Mouse (Mus musculus) thymus, postnatal 0 days (tissue): ENCODE results near the gene Fpr2. TPM values are rescaled to one million over a fixed set of nuclear protein-coding genes. Genes with fewer than 3 reads are reported as not detected.
A peak's percentile ranks its signal among the peaks of the same experiment; 100 is the strongest.
"Not testable (repeated sequence)": the region's sequence is repeated elsewhere in the genome, so short reads cannot be mapped to it uniquely, and the experiment has no call there.

Experiments
- DNase-seq: peaks from one replicate; pipeline ENCODE4 v3.0.0-alpha.2; 2015; ENCODE audit warnings: low spot score
- polyA plus RNA-seq: library from polyadenylated mRNA; unstranded; fragments of >200 nt; fragmentation: Nextera tagmentation; extraction: Ambion mirVana; gene quantifications from 2 replicates; pipeline ENCODE4 v1.2.1, GENCODE M21; 2015

The Fpr2 gene
- polyA plus RNA-seq, result 0.22 and 0.34 TPM in 2 replicates

DNA sequence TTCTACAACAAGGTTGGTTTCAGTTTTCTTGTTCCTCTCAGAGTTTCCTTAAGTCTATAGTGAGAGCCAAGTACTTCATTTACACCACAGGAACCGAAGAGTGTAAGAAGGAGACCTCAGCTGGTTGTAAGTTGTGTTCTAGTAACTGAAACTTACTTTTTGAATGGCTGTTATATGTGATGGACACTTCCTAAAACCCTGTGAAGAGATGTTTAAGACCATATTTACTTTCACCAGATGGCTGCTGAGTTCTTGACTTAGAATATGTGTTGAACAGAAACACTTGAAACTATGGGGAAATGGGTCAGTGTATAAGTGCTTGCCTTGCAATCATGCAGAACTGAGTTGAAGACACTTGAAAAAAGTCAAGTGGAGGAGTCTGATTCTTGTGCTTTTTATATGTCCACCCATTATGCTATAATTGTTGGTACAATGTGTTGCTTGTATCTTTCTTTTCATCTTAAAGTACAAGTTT lies at the start of gene Fpr2, which contains the start of gene Fpr3:
Fpr2 (plus strand) TSS at position 51 of the 475 bp plus-strand sequence.
Fpr3 (plus strand) TSS at position 79 of the 475 bp plus-strand sequence.
- no peak for DNase-seq

DNA sequence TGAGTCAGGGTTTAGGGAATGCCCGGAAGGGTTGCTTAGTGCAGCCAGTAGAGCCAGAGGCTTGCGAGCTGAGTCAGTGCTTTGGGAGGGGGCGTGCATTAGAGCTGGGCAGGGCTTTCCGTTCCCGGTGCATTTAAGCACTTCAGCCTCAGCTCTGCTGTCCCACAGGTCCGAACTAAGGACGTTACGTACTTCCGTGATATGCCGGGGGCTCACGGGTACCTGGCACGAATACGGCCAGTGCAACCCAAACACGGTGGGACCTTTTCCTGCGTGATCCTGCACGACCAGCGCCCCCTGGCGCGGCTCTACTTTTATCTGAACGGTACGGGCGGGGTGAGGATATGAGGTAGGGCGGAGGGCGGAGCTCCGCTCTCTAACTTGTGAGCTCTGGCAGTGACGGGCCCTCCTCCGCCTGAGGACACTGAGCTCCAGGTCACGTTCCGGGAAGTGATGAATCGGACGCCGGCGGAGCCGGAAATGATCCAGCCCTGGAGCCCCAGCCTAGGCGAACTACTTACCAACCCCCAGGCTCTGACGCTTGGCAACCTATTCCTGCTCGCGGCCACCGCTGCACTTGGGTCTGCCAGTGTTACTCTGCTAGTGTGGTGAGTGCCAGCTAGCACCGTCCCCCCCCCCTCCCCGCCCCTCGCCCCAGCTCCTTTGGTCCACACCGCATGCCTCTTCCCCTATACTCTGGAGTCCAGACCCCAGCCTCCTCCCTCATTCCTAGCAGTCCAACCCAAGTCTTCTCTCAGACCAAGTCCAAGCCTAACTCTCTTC lies 49.5 kb upstream of the Fpr2 start:
- peak; percentile 96 for DNase-seq

- no peak for DNase-seq
Observed at GRCm38 (mm10) chr17:17839276-17839675, 48.3 kb upstream of the Fpr2 start.

- no peak for DNase-seq
Observed at GRCm38 (mm10) chr17:17840796-17841195, 46.8 kb upstream of the Fpr2 start.

DNA sequence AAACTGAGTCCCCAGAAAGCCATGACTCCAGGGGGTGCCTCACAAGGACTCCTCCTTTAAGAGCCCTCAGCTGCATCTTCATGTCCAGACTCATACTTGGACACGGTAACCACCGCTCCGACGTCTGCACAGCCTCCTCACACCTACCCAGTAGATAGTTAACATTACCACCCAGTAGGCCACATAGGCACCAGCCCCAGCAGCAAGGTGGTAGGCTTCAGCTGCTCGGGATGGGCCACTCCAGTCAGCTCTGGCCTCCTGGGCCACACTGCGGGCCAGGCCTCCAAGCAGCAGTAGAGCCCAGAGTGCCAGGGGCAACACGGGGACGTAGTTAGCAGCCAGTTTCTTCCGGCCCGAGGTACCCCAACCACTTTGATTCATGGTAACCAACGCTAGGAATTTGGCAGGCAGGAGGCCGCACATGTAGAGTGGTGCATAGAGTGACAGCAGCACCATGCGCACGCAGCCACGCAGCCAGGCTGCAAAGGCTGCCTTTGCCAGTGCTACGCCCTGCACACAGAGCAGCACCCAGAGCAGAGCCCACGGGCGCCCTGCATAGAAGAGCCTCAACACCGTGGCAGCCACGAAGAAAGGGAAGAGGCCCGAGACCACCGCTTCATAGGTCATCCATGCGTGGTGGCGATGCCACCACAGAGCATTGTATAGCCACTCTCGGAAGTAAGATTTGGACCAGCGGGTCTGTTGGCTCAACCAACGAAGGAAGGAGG lies 43.9 kb upstream of the Fpr2 start:
- DNase-seq, result no peak

DNA sequence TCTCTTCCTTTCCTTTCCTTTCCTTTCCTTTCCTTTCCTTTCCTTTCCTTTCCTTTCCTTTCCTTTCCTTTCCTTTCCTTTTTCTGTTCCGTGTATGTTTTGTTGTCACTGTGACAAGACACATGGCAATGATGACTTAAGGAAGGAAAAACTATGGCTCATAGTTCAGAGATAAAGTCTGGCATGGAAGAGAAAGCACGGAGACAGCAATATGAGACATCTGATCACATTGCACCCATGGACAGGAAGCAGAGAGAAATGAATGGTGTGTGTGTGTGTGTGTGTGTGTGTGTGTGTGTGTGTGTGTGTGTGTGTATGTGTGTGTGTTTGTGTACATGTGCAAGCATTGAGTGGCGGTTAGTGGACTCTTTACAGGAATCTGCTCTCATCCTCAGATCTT lies 43.0 kb upstream of the Fpr2 start:
- DNase-seq, result not testable (repeated sequence)

DNA sequence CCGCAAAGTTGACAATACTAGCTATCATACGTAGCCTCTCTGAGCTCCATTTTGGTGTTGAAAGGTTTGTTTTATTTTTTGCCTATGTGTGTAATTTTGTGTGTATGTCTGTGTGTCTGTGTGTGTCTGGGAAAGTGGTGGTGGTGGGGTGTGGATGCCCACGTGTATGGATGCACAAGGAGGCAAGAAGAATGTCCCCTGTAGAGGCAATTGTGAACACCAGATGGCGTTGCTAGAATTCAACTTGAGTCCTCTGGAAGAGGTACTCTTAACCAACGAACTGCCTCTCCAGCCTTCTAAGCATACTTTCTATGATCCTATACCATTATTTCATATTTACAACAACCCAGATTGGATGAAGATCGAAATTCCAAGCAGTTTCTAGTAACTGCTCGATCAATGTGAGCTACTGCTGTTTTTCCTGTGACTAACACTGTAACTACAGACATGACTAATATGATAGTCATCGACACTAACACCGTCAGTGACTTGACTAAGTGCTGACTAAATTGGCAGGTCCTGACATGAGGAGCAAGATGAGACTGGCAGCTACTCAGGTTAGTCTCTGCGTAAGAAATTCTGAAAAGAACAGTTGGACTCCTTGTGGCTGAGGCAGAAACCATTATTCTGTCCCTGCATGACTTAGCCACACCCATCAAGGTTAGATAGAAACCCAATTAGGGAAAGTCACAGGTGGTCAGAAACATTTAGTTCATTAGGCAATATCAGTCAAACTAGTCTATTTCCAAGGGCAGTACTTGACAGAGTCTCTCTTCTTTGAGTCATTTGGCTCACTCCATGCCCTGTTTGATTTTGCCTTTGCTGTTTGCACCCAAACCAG lies 42.2 kb upstream of the Fpr2 start:
- DNase-seq, result no peak

DNA sequence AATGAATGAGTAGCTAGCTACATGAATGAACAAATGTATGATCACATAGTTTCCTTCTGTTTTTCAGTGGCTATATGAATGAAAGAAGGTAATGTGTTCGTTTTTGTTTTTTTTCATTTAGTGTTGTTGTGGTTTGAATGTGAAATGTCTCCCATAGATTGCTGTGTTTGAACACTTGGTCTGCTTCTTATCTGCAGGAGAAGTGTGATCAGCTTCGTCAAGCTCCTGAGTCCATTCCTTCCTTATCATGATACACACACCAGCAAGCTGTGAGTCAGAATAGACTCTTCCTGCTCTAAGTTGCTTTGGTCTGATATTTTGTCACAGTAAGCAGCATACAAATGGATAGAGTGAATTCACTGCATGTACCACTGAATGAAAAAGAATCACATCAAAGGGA lies 38.6 kb upstream of the Fpr2 start:
- DNase-seq, result no peak

DNA sequence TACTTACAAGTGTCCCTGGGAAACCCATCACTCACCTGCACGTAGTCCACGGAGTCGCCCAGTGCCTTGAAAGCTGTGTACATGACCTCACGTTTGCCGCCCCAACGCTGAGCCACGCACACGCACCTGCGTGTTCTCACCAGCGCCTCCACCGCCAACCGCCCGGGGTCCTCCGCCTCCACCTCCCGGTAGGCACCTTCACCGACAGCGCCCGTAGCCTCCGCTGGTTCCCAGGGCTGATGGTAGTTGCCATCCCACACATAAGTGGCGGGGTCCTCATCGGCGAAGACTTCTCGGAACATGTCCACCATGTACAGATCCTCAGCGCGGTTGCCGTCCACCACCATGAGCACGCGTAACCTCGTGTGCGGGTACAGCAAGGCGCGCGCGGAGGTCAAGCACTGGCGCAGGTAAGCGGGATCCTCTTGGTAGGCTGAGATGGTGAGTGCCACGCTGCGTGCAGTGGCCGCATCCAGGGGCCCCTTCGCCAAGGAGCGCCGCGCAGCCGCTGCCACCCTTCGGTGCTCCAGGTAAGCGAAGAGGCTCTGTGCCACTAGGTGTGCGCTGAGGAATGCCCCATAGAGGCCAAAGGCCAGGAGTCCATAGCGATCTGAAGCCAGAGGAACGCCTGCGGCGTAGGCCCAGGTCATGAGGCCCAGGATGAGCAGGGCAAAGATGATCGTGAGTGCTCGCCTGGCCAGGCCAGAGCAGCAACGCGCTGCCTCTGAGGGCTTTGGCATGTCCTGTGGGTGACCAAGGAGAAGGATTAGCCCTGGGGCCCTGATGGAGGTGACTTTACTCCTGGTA lies 37.5 kb upstream of the Fpr2 start:
- DNase-seq, result no peak

DNA sequence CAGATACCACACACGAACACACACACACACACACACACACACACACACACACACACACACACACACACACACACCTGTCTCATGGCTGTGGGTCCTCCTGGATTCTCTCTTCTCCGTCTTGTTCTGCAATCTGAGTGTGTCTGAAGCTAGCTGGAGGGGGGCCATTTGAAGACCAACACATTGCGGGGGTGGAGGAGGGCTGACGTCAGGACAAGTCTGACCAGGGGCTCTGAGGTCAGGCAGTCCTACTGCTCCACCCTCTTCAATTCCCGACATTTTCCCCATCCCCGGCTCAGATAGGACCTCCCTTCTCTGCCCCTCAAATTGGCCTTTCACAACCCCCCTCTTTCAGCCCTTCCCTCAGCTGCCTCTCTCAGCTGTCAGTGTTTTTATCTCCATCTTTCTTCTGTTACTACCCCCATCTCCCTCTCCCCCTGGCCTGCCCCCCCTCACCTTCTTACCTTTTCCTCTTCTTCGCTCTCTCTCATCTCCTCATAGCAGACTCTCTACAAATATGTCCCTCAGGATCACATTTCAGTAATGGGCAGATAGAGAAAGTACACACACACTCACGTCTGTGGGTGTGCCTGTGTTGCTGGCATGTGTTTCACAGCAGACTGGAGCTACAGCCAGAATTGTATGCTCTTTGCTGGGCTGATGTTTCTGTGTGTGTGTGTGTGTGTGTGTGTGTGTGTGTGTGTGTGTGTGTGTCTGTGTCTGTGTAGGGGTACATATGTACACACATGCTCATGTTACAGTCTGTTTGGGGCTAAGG lies 32.4 kb upstream of the Fpr2 start, which contains the start of gene Has1:
Has1 (minus strand) TSS at position 142 of the 775 bp plus-strand sequence.
- no peak for DNase-seq

- no peak for DNase-seq
Observed at GRCm38 (mm10) chr17:17856612-17857011, 31.0 kb upstream of the Fpr2 start.

DNA sequence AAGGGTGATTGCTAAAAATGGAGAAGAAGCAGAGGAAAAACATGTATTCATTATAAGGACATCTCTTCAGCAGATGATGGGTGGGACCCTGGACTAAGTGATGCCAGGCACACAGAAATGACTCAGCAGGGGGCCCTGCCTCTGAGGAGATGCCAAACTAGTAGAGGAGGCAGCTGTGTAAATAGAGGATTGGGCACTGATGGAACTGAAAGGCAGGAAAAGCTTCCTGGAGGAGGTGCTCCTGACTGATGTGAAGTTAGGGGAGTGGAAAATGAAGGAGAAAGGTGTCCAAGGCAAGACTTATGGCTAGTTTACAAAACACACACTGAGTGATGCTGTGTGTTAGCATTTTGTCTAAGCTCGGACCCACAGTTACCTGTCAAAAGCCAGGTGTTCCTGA lies 30.2 kb upstream of the Fpr2 start:
- DNase-seq, result no peak

DNA sequence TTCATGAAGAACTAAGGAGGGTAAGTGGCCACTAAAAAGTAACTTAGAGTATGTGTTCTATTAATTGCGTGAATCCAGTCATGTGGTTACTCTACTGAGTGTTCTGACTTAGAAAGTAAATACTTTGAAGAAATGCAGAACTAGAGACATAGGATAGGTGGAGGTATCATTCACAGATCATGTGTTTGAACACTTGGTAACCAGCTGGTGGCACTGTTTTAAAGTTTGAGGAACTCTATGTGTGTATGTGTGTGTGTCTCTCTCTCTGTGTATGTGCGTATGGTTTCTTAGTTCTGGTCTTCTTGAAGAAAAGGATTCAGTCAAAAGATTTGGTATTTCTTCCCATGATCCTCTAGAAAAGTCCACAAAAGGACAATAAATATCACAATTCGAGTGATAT lies 27.5 kb upstream of the Fpr2 start:
- DNase-seq, result no peak

GRCm38 (mm10) chr17:17862360-17862759 lies 25.3 kb upstream of the Fpr2 start:
- DNase-seq, result no peak

DNA sequence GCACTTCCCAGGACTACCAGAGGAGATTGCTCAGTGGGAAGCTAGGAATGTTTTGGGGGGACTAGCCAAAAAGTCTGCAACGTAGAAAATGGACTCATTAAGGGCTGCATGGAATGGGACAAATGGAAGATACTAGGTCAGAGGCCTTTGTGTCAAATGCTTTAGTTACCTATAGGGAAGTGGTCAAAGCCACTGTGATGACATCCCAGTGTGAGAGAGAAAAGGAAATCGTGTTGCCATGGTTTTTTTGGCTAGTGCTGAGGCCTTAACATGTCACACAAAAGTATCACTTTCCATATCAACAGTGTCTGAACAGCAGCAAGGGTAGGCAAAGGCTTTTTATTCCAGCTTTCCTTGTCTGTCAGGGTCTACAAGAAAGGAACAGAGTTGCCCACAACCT lies 22.5 kb upstream of the Fpr2 start:
- DNase-seq, result no peak

- no peak for DNase-seq
Observed at GRCm38 (mm10) chr17:17866801-17867469, 20.7 kb upstream of the Fpr2 start.

- DNase-seq, result no peak
Observed at GRCm38 (mm10) chr17:17870892-17871550, 16.6 kb upstream of the Fpr2 start.

GRCm38 (mm10) chr17:17871697-17872096 lies 15.9 kb upstream of the Fpr2 start:
- DNase-seq, result no peak

DNA sequence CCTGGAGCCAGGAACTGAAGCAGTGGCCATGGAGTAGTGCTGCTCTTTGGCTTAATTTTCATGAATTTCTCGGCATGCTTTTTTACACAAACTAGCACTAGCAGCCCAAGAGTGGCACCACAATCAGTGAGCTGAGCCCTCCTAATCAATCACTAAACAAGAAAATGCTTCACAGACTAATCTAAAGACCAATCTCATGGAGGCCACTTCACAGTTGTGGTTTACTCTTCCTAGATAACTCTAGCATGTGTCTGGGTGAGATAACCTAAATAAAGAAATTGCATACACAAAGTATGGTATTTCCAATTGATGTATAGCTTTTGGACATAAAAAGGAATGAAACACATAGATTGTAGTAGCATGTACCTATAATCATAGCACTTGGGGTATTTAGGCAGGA lies 8.3 kb upstream of the Fpr2 start:
- DNase-seq, result no peak
